Mouse (Mus musculus) ES-E14 (cell line): Measurements from ENCODE around the gene Dab1.

Experiments
- CHD2 ChIP-seq: IDR thresholded peaks from 2 replicates; pipeline ENCODE4 v1.6.1; 2014; ENCODE audit warnings: mild to moderate bottlenecking, low read depth, low read length, inconsistent platforms
- HCFC1 ChIP-seq: IDR thresholded peaks from 2 replicates; pipeline ENCODE4 v1.6.1; 2012; ENCODE audit warnings: low read length, inconsistent platforms, borderline replicate concordance; ENCODE audit not compliant: insufficient read depth
- MAFK ChIP-seq: IDR thresholded peaks from 2 replicates; pipeline ENCODE4 v1.6.1; 2014; ENCODE audit warnings: mild to moderate bottlenecking, low read depth, low read length, inconsistent platforms; ENCODE audit not compliant: insufficient read depth
- ZC3H11A ChIP-seq: IDR thresholded peaks from 2 replicates; pipeline ENCODE4 v1.6.1; 2012; ENCODE audit warnings: low read depth, mild to moderate bottlenecking, inconsistent platforms, low read length, borderline replicate concordance
- ZNF384 ChIP-seq: IDR thresholded peaks from 2 replicates; pipeline ENCODE4 v1.6.1; 2012; ENCODE audit warnings: low read depth, low read length, inconsistent platforms

DNA sequence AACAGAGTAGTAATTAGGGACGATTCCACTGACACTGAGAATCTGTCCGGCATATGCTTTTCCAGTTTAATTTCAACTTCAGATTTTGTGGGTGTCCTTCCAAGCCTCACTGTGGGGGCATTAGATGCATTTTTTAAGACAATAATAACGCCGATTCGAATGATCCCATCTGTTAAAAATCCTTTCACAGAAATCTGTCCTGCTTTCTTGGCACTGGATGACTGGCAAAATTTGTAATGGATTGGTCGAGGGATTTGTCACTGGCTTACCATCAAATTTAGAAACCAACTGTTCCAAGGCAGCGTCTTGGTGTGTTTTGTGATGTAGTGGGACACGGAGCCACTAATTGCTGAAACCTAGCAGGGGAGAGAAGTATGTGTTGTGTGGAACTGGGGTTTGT is 638.6 kb downstream of the Dab1 start:
- TF ChIP-seq ZC3H11A (no peak), ZNF384 (no peak), HCFC1 (no peak), MAFK (no peak), CHD2 (no peak)
